Mouse (Mus musculus): ENCODE measurements around the gene 4930519G04Rik. TPM values are rescaled to one million over a fixed set of nuclear protein-coding genes. Genes with fewer than 3 reads are reported as not detected.
A peak's percentile ranks its signal among the peaks of the same experiment; 100 is the strongest.
"Not testable (repeated sequence)": the region's sequence is repeated elsewhere in the genome, so short reads cannot be mapped to it uniquely, and the experiment has no call there.

The 4930519G04Rik gene
- not detected for total RNA-seq (2021)
- long read RNA-seq, experiment 1, result 0 reads
- long read RNA-seq, experiment 2, result 0 reads

GRCm38 (mm10) chr5:114853364-114853763 is at the start of gene 4930519G04Rik:
Gene 4930519G04Rik, plus strand, starts transcription at chr5:114853664.
- not testable (repeated sequence) for DNase-seq

GRCm38 (mm10) chr5:114804335-114804734 is 49.1 kb upstream of the 4930519G04Rik start:
- DNase-seq, result no peak

- peak; percentile 71 for DNase-seq
These were observed 48.5 kb upstream of the 4930519G04Rik start for GRCm38 (mm10) chr5:114804958-114805357.

DNA sequence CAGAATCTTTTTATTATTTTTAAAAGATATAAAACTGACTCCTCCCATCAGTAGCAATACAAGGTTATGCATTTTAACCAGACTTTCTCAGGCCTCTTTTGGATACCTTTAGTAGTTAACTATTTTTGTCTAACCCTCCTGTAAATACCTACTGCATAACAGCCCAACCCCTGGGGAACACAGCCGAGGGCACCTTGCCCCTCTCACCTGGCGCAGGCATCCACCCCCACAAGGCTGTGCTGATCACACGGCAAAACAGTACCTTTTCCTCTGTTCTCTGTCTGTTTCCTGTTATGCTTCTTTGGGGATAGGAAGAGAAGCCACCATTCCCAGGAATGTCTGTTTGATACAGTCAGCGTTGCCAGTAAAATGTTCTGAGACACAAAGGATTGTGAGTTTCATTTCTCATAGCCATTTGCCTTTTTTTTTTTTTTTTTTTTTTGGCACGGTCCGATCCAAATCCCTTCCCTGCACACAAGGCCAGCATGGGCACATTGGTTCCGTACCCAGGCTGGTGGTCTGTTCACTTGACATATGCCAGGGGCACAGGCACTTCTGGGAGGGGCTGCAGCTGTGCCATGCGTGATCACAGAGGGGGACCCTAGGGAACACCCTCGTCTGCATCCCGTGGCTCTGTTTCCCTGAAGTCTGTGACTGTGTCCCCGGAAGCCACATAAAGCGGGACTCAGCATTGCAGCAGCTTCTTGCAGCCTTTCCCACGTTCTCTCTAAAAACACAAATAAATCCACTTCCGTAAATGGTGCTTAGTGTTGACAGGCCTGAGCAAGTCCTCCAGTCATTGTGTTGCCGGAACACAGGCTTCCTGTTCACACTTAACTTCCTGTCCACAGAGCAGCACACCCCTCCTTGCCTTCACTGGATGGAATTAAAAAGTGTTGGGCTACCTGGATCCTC is 47.8 kb upstream of the 4930519G04Rik start:
- DNase-seq, result no peak

DNA sequence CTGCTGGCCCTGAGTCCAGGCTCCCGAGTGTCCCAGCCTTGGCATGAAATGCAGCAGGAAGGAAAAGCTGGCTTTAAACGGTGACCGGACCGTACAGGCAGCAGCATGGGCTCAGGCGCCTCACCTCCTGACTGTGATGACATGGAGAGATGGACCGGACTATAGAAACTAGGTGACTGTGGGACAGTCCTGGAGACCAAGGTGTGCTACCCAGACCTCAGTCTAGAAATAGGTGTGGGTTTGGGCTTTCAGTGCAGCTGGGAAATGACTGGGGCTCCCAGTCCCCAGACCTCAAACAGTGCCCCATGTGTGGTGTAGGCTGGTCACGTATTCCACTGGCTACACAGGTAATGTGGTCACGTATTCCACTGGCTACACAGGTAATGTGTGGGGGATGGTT is 46.8 kb upstream of the 4930519G04Rik start:
- DNase-seq, result no peak

GRCm38 (mm10) chr5:114807063-114807462 is 46.4 kb upstream of the 4930519G04Rik start:
- no peak for DNase-seq

GRCm38 (mm10) chr5:114807468-114807867 is 46.0 kb upstream of the 4930519G04Rik start:
- DNase-seq, result no peak

DNA sequence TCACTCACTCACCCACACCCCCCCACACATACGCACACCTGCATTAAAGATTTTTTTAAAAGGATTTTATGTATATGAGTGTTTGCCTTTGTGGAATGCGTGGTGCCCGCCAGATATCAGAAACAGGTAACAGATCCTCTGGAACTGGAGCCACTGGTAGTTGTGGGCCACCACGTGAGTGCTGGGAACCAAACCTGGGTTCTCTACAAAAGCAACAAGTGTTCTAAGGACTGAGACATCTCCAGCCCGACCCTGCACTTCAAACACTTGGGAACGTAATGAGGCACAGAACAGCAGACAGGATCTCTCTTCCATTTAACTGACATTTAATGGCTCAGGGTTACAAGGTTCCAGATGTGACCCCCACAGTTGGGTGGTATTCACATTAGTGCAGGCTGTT is 45.6 kb upstream of the 4930519G04Rik start:
- no peak for DNase-seq

DNA sequence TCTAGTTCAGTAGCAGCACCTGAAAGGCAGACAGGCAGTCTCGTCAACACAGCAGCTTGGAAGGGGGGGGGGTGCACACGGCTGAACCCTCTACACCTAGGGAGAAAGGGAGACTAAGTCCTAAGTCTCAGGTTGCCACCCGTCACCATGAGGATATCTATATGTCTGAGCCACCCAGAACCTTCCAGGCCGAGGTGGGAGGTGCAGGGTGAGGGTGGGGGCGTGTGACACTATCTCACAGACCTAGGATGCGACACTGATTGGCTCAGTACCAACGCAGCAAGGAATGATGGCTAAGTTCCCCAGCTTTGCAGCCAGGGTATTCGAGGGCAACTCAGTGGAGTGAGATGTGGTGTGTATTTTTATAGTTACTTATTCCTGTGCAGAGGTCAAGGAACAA is 45.1 kb upstream of the 4930519G04Rik start:
- no peak for DNase-seq

GRCm38 (mm10) chr5:114809181-114809756 is 44.2 kb upstream of the 4930519G04Rik start:
- peak; percentile 79 for DNase-seq

DNA sequence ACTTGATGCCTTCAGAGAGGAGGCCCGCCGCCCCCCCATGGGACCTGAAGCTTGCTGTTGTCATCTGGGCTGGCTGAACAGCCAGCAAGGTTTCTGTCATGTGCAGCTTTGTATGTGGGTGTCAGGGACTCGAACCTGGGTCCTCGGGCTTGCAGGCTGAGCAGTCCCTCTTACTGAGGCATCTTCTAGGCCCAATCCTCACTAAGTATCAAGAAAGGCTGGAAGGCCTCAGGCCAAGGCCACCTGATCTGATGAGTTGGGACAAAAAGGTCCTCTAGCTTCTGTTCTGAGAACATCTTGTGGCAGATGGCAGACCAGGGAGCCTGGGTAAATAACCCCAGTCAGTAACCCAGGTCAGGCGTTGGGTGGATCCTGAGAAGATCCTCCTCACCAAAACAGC is 43.6 kb upstream of the 4930519G04Rik start:
- DNase-seq, result no peak

DNA sequence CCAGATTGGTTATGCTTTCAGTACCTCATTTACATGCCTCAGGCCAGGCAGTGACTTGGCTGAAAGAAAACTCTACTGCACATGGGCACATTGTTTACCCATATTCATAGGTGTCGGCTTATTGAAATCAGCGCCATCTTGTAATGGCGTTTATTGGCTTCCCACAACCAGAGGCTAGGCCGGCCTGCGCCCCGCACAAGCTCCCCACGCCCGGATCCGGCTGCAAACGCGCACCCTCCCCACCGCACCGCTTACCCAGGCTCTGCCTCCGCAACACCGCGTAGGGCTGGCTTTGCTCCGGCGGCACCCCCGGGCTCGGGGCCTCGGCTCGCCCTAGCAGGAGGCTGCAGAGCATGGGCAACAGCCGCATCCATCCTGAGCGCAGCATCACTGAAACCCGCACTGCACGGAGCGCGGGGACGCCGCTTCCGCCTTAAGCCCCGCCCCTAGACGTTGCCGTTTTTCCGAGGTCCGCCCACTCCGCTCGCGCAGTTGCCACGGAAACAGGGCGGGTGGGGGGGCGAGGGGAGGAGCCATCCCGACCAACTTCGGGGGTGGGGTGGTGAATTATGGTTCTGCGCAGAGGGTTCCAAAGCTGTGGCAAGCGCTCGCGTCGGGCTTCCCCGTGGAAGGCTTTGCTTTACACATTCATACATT is 39.8 kb upstream of the 4930519G04Rik start:
- DNase-seq, result peak; percentile 91

GRCm38 (mm10) chr5:114816599-114816998 is 36.9 kb upstream of the 4930519G04Rik start:
- no peak for DNase-seq

- no peak for DNase-seq
These were observed 35.3 kb upstream of the 4930519G04Rik start for GRCm38 (mm10) chr5:114818124-114818523.

DNA sequence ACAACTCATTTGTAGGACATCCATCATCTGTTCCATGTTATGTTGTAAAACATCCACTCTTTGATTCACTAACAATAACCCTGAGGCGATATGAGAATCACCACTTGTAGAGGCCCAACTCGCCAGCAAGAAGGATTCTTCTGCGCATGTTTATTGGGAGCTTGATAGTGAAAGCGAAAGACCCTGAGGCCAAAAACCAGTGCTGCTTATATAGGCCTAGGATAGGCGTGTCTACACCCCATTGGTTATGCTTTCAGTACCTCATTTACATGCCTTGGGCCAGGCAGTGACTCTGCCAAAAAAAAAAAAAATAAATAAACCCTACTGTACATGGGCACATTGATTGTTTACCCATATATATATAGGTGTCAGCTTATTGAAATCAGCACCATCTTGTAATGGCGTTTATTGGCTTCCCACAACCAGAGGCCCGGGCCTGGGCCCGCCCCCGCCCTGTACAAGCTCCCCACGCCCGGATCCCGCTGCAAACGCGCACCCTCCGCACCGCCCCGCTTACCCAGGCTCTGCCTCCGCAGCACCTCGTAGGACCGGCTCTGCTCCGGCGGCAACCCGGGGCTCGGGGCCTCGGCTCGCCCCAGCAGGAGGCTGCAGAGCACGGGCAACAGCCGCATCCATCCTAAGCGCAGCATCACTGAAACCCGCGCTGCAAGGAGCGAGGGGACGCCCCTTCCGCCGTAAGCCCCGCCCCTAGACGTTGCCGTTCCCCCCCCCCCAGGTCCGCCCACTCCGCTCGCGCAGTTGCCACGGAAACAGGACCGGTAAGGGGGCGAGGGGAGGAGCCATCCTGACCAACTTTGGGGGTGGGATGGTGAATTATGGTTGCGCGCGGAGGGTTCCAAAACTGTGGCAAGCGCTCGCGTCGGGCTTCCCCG is 30.4 kb upstream of the 4930519G04Rik start, which contains the start of gene 1500011B03Rik:
1500011B03Rik (minus strand) TSS at position 673 of the 893 bp plus-strand sequence.
- peak; percentile 82 for DNase-seq

GRCm38 (mm10) chr5:114824197-114824596 is 29.3 kb upstream of the 4930519G04Rik start:
- DNase-seq, result peak; percentile 47

GRCm38 (mm10) chr5:114825978-114826691 is 27.3 kb upstream of the 4930519G04Rik start:
- peak; percentile 82 for DNase-seq

GRCm38 (mm10) chr5:114827427-114827826 is 26.0 kb upstream of the 4930519G04Rik start:
- no peak for DNase-seq

DNA sequence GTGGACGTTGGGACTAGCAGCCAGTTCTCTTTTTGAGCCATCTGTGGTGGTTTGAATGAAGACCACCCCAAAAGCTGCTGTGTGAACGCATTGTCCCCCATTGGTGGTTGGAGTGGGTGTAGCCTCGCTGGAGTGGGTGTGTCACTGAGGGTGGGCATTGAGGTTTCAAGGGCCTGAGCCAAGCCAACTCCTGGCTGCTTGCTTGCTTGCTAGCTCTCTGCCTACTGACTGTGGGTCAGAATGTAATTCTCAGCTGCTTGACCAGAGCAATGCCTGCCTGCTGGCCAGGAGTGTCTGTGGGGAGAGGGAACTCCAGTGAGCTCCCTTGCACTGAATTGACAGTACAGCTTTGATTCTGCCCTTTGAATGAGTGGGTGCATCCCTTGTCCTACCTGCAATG is 23.7 kb upstream of the 4930519G04Rik start:
- DNase-seq, result no peak

GRCm38 (mm10) chr5:114836886-114837285 is 16.6 kb upstream of the 4930519G04Rik start:
- DNase-seq, result no peak

GRCm38 (mm10) chr5:114840481-114840880 is 13.0 kb upstream of the 4930519G04Rik start:
- not testable (repeated sequence) for DNase-seq

Measured in adrenal gland, postnatal 10 days (tissue).